Mouse (Mus musculus): ENCODE results near the gene Ap3d1. TPM values are rescaled to one million over a fixed set of nuclear protein-coding genes. Genes with fewer than 3 reads are reported as not detected.
A peak's percentile ranks its signal among the peaks of the same experiment; 100 is the strongest.

The Ap3d1 gene
- total RNA-seq, 2 experiments from 2014 or later: 34.7 to 40.3 TPM

DNA sequence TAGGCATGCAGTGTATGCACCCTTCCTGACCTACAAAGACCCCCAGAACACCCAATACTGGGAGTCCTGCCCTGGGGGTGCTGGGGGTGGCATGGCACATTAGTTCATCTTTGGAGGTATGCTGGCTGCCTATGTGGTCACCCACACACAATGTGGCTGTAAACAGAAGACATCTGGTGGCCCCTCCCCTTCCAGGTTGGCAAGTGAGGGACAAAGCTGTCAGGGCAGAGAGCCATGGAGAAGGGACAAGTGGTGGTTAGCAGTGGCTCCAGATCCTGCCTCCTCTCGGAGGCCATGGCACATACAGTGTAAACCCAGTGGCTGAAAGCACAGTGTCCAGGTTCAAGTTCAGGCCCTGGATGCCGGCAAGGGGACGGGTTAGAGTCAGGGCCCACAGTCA is 55.4 kb downstream of the Ap3d1 start:
- ATAC-seq (replicated peaks; ENCODE audit: poor library complexity): no peak

DNA sequence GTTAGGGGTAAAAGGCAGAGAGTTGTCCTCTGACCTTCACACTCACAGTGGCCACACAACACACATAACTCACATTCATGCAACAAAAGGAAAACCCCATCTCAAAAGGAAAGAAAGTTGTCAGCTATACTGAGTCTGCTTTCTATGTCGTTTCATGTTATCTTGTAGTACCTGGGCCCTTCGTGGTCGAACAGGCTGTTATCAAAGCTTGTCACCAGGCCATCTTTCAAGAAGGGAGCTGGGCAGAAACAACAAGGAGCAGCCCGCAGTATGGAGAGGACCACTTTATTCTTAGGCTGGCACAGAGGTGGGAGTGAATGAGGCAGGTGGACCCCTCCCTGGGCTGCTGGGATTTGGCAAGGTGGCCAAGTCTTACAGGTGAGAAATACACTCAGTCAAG is 57.1 kb downstream of the Ap3d1 start:
- ATAC-seq (replicated peaks; ENCODE audit: poor library complexity): peak; percentile 78

GRCm38 (mm10) chr10:80684214-80684613 is 57.9 kb downstream of the Ap3d1 start:
- peak; percentile 76 for ATAC-seq (replicated peaks; ENCODE audit: poor library complexity)

- ATAC-seq (replicated peaks; ENCODE audit: poor library complexity): no peak
These were observed 58.4 kb downstream of the Ap3d1 start for GRCm38 (mm10) chr10:80683647-80684046.

DNA sequence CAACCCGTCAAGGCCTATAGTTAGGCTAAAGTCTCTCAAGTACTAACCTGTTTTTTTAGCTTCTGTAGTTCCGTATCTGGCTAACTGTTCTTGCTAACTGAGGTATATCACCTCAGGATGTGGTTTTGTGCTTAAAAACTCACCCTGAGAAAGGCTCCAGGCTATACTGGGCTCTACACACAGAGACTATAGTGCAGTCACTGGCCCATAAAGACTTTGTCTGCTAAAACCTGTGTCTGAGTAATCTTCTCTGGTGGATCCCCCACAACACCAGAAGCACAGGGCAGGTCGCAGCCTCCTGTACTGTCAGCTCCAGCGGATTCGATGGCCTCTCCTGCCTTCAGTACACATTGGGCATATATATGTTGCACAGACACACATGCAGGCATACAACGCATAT is 60.1 kb downstream of the Ap3d1 start:
- no peak for ATAC-seq (replicated peaks; ENCODE audit: poor library complexity)

DNA sequence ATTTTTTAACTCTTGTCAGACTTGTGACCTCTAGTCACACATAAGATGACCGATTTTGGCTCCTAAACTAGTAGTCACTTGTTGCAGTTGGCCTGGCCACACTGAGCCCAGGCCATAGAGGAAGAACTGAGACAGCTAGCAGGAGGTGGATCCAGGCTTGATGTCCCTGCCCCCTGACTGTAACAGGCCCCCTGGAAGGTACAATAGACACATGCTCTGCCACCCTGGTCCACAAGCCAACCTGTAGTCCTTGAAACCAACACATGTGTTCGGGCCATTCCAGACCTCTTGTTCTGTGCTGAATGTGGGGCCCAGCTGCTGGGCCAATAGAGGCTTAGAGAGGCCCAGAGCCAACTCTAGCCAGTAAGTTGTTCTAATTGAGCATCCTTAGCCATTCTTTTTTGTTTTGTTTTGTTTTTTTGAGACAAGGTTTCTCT is 61.8 kb downstream of the Ap3d1 start:
- ATAC-seq (replicated peaks; ENCODE audit: poor library complexity): no peak

- no peak for ATAC-seq (replicated peaks; ENCODE audit: poor library complexity)
These were observed 62.4 kb downstream of the Ap3d1 start for GRCm38 (mm10) chr10:80679556-80680259.

- peak; percentile 0 for ATAC-seq (replicated peaks; ENCODE audit: poor library complexity)
These were observed 63.3 kb downstream of the Ap3d1 start for GRCm38 (mm10) chr10:80678601-80679377.

GRCm38 (mm10) chr10:80677942-80678436 is 64.1 kb downstream of the Ap3d1 start, which contains the start of gene Mknk2:
Gene Mknk2, minus strand, starts transcription at chr10:80678112.
- ATAC-seq (replicated peaks; ENCODE audit: poor library complexity): peak; percentile 59

DNA sequence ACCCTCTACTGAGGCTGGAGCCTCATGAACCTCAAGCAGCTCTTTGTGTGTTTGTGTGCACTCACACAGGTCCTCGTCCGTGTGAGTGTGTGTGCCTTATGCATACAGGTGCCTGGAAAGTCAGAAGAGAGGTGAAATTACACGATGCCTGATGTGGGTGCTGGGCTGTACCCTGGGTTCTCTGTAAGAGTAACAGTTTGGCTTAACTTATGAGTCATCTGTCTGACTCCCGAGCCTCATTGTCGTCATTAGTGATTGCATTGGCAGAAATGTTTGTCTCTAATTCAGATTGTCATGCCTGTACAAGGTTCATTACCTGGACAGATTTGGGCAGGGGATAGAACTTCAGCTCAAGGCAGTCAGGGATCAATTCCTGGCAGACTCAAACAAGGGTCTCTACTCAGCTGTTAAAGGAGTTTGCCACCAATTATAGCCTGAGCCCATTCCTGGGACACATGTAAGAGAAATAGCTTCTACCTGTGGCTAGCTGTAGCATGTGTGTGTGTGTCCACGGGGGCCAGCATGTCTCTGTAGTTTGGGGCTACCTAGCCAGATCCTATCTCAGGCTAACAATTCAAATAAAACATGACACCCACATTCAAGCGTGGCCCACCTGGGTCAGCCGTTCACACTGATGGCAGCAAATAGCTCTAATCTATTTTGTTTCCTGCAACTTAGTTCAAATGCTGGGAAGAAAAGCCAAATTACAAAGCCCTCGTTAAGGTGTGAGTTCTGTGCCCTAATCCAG is 64.8 kb downstream of the Ap3d1 start:
- no peak for ATAC-seq (replicated peaks; ENCODE audit: poor library complexity)

DNA sequence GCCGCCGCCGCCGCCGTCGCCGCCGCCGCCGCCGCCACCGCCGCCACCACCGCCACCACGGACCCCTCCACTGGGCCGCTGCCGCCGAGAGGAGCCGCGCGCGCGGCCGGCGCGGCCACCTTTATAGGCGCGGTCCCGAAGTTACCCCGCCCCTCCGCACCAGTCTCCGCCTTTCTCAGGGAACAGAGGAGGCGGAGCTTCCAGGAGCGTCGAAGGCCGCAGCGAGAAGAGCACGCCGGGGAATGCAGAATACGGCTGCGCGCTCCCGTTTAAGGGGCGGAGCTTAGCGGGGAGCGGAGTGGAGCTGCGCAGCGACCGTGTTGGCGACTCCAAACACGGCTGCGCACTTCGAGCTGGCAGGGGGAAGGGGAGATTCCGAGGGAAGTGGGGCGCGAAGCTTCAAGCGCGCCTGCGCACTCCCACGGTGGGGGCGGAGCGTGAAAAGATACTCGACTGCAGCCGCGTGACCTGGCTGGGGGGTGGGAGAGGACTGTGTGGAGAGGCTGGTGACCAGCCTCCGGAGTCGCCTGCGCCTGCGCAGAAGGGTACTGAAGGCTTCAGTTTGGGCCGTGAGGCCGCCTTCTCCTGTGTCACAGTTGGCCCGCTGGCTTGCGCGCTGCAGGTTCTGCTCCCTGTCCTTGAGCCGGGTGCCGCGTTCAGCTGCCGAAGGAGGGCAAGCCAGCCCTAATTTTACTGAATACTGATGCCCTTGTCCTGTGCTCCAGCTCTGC is 65.7 kb downstream of the Ap3d1 start:
- peak; percentile 62 for ATAC-seq (replicated peaks; ENCODE audit: poor library complexity)

DNA sequence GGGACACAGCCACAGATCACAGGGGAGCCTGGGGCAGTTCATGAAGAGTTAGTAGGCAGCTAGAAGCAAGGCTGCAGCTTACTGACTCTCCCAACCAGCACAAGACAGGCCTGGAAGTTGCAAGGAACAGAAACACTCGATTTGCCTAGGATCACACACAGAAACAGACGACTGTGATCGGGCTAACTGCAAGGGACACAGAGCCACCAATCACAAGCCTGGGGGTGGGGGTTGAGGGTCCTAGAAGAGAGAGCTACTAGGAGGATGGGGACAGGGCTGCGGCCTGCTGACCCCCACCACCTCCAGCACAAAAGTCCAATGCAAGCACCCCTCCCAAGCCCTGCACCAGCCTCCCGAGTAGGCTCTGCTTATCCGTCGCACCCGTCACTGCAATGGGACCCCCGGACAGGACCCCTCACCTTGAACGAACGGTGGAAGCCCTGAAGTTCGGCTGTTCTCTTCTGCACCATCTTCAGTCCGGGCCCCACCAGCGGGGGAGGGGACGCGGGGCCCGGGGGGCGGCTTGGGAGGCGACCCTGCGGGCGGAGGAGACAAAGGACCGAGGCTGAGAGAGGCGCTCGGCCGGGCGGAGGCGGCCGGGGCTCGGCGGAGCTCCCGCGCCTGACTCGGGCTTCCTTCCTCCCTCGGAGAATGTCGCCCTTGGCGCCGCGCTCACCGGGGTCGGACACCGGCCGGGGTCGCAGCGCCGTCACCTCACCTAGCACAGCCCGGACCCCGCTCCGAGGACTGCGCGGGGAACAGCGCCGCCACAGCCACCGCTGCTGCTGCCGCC is 66.5 kb downstream of the Ap3d1 start:
- no peak for ATAC-seq (replicated peaks; ENCODE audit: poor library complexity)

DNA sequence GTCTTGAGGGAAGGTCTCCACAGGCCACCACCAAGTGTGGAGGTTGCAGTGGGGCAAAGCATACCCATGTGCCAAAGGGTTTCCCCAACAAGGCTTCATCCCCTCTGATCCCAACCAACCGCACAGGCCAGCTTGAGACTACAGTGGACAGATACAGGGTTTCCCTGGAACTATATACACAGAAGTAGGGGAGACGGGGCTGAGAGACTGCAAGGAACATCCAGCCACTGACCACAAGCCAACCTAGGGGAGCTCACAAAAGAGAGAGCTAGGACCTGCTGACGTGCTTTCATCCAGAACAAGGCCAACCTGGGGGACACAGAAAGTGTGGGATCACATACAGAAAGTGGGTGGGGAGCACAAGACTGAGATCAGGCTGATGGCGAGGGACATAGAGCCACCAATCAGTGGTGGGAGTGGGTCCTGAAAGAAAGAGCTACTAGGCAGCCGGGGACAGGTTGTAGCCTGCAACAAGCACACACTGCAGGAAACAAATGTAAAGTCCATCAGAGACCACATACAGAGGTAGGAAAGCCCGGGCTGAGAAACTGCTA is 67.1 kb downstream of the Ap3d1 start:
- ATAC-seq (replicated peaks; ENCODE audit: poor library complexity): no peak

DNA sequence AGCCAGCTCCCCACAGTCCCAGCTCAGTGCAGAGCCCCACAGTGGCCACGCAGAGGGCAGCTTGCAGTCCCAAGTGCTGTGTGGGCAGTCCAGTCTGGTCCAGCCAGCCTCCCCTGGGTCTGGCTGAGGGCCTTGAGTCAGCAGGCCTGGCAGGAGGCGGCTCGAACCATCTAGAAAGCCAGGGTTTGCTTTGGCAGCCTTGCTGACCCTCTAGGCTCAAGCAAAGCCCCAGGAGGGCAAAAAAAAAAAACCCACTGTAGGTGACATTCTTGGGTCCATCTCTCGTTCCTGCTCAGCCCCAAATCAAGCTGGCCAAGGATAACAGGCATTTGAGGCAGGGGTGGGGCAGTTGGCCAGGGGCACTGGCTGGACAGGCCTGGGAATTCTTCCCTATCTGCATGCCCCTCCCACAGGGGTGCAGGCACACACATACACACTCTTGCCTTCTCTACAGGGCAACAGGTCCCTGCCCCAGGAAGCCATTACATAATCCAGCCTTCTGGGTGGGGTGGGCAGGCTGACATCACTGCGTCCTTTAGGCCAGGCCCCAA is 67.8 kb downstream of the Ap3d1 start:
- no peak for ATAC-seq (replicated peaks; ENCODE audit: poor library complexity)

GRCm38 (mm10) chr10:80673690-80674089 is 68.4 kb downstream of the Ap3d1 start:
- no peak for ATAC-seq (replicated peaks; ENCODE audit: poor library complexity)

- ATAC-seq (replicated peaks; ENCODE audit: poor library complexity): no peak
These were observed 70.0 kb downstream of the Ap3d1 start for GRCm38 (mm10) chr10:80671936-80672690.

- ATAC-seq (replicated peaks; ENCODE audit: poor library complexity): no peak
These were observed 70.8 kb downstream of the Ap3d1 start for GRCm38 (mm10) chr10:80671251-80671650.

DNA sequence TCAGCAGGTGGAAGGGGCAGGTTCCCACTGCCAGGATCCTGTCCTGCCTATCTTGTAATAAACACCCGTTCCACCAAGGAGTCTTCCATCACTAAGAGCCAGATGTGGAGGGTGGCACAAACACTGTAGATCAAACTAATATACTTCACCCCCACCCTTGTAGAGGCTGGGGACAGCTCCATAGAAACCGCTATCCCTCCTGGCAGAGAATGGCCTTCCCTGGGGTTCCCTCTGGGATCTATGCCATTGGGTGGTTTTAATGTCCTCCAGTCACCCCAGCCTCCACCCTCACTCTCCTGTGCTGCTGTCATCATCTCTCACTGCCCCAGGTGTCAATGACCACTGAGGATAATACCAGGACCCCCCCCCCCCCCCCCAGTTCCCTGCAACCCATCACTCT is 71.5 kb downstream of the Ap3d1 start:
- no peak for ATAC-seq (replicated peaks; ENCODE audit: poor library complexity)

Measured in megakaryocyte progenitor cell, adult 5-6 weeks (primary cell).